Mouse (Mus musculus): Measurements from ENCODE around the gene Ksr2. TPM values are rescaled to one million over a fixed set of nuclear protein-coding genes. Genes with fewer than 3 reads are reported as not detected.

Ksr2 gene
- total and polyA plus RNA-seq, 3 experiments = 0.36 to 1.3 (median 1.2) TPM

DNA sequence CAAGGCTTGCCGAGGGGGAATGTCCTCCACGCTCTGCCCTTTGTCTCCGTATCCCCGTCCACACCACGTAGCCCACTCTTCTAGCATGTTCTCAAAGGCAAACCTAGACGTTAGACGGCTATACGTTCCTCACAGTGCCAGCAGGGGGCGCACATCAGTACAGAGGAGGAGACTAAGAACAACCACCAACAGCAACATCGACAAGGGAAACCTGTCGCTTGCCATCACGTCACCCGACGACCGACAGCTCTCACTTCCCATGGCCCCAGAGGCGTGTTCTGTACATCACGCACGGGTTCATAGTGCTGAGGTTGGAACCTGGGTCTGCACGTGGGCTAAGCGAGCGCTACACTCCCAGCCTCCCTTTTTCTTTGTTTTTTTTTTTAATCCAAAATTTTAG, 83.3 kb downstream of the Ksr2 start:
- H3K4me1 ChIP-seq (ENCODE audit: control insufficient read depth in 1 of 2, insufficient read depth in 2 of 2) = peaks cover 9 to 17% of the 10 kb centered on the region in 2 experiments
- H3K79me2 ChIP-seq (replicated peaks; ENCODE audit: control insufficient read depth, extremely low read depth, insufficient read depth, poor library complexity, severe bottlenecking) = no peaks in the 10 kb centered on the region
- H3K9me3 ChIP-seq (replicated peaks; ENCODE audit: low read length) = peaks cover 6% of the 10 kb centered on the region
- no peak overlapping the region for H3K9ac ChIP-seq (ENCODE audit: insufficient read depth, low read depth)
- no peak overlapping the region for H3K4me3 ChIP-seq (replicated peaks in 1 of 3; ENCODE audit: low read depth in 2 of 3, low read length in 2 of 3, poor library complexity in 1 of 3)
- no peaks in the 10 kb centered on the region for H3K27me3 ChIP-seq (replicated peaks)
- peak; percentile 31 for DNase-seq (ENCODE audit: extremely low read depth)
- peaks cover 4 to 14% of the 10 kb centered on the region in 2 experiments for H3K36me3 ChIP-seq (replicated peaks in 1 of 2; ENCODE audit: control insufficient read depth in 1 of 2, insufficient read depth in 1 of 2, low read length in 1 of 2)
- in situ Hi-C loops (cut with MboI; ENCODE audit: low pct_ligation_motif_present, low pct_unique_long_range_greater_than_20kb, low sequenced_read_pairs) (no loop called here), dilution Hi-C loops (cut with MboI; ENCODE audit: extremely low pct_ligation_motif_present, extremely low pct_unique_long_range_greater_than_20kb, low sequenced_read_pairs) (no loop called here)
- peak; percentile 24 to 51; a peak in 2 of 4 replicates for TF ChIP-seq CTCF (conservative IDR thresholded peaks at IDR 0.05 in 1 of 2, IDR thresholded peaks at IDR 0.05 in 1 of 2; ENCODE audit: low read depth in 2 of 2, low read length in 2 of 2)
- no peak for TF ChIP-seq USF2 (conservative IDR thresholded peaks at IDR 0.05; ENCODE audit: low read depth, low read length)
- H3K4me2 ChIP-seq (ENCODE audit: insufficient read depth, low read depth, poor library complexity, severe bottlenecking) = no peak overlapping the region
- H3K27ac ChIP-seq (ENCODE audit: insufficient read depth, low read depth) = no peak overlapping the region

DNA sequence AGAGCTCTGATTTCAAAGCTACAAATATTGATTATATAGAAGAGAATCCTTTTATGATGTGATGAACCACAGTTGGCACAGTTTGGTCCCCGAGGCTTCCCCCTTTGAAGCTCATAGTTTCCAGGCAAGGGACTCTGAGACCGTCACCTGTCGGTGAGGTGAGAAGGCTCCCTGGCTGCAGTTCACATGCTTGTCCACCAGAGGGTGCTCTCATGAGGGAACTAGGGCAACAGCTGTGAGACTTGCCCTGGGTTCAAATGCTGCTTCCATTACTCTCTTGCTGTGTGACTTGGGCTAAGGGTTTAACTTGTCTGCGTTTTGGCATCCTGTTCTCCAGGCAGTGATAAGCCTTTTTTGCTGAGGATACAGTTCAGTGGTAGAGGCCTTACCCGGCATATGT, 88.8 kb downstream of the Ksr2 start:
- no peak for TF ChIP-seq MAFK (IDR thresholded peaks at IDR 0.05; ENCODE audit: insufficient replicate concordance, low read length)
- peak; percentile 68 to 93 for TF ChIP-seq CTCF (conservative IDR thresholded peaks at IDR 0.05 in 1 of 2, IDR thresholded peaks at IDR 0.05 in 1 of 2; ENCODE audit: low read depth in 2 of 2, low read length in 2 of 2)
- TF ChIP-seq SMC3 (IDR thresholded peaks at IDR 0.05; ENCODE audit: low read depth, low read length) = peak; percentile 17; the same call in 1 of the 2 replicates
- no peak overlapping the region for H3K4me2 ChIP-seq (ENCODE audit: insufficient read depth, low read depth, poor library complexity, severe bottlenecking)
- H3K27me3 ChIP-seq (replicated peaks) = no peaks in the 10 kb centered on the region
- peaks cover 4% of the 10 kb centered on the region for H3K9me3 ChIP-seq (replicated peaks; ENCODE audit: low read length)
- peak; percentile 26 for DNase-seq (ENCODE audit: extremely low read depth)
- H3K4me1 ChIP-seq (ENCODE audit: control insufficient read depth in 1 of 2, insufficient read depth in 2 of 2) = peaks cover 0 to 11% of the 10 kb centered on the region in 2 experiments; a peak in 2 of 4 replicates
- peaks cover 8 to 14% of the 10 kb centered on the region in 2 experiments for H3K36me3 ChIP-seq (replicated peaks in 1 of 2; ENCODE audit: control insufficient read depth in 1 of 2, insufficient read depth in 1 of 2, low read length in 1 of 2)
- no peak overlapping the region for H3K9ac ChIP-seq (ENCODE audit: insufficient read depth, low read depth)
- no peak overlapping the region for H3K27ac ChIP-seq (ENCODE audit: insufficient read depth, low read depth)
- H3K4me3 ChIP-seq (replicated peaks in 1 of 3; ENCODE audit: low read depth in 2 of 3, low read length in 2 of 3, poor library complexity in 1 of 3) = no peak overlapping the region
- H3K79me2 ChIP-seq (replicated peaks; ENCODE audit: control insufficient read depth, extremely low read depth, insufficient read depth, poor library complexity, severe bottlenecking) = no peaks in the 10 kb centered on the region
- in situ Hi-C loops (cut with MboI; ENCODE audit: low pct_ligation_motif_present, low pct_unique_long_range_greater_than_20kb, low sequenced_read_pairs) (no loop called here), dilution Hi-C loops (cut with MboI; ENCODE audit: extremely low pct_ligation_motif_present, extremely low pct_unique_long_range_greater_than_20kb, low sequenced_read_pairs) (no loop called here)

GRCm38 (mm10) chr5:117504431-117504830, 90.6 kb downstream of the Ksr2 start:
- dilution Hi-C loops (cut with MboI; ENCODE audit: extremely low pct_ligation_motif_present, extremely low pct_unique_long_range_greater_than_20kb, low sequenced_read_pairs) = no loop called here
- Histone ChIP-seq H3K4me3 (replicated peaks in 1 of 3; ENCODE audit: low read depth in 2 of 3, low read length in 2 of 3, poor library complexity in 1 of 3) (no peak overlapping the region), H3K27ac (ENCODE audit: insufficient read depth, low read depth) (no peak overlapping the region)

More at GRCm38 (mm10) chr5:117504431-117504830, 90.6 kb downstream of the Ksr2 start:
- in situ Hi-C loops (cut with MboI; ENCODE audit: low pct_ligation_motif_present, low pct_unique_long_range_greater_than_20kb, low sequenced_read_pairs) = no loop called here
- Histone ChIP-seq H3K4me2 (ENCODE audit: insufficient read depth, low read depth, poor library complexity, severe bottlenecking) (no peak overlapping the region), H3K79me2 (replicated peaks; ENCODE audit: control insufficient read depth, extremely low read depth, insufficient read depth, poor library complexity, severe bottlenecking) (no peaks in the 10 kb centered on the region), H3K27me3 (replicated peaks) (no peaks in the 10 kb centered on the region), H3K9ac (ENCODE audit: insufficient read depth, low read depth) (no peak overlapping the region), H3K4me1 (ENCODE audit: control insufficient read depth in 1 of 2, insufficient read depth in 2 of 2) (peaks cover 0 to 13% of the 10 kb centered on the region in 2 experiments; a peak in 2 of 4 replicates), H3K36me3 (replicated peaks in 1 of 2; ENCODE audit: control insufficient read depth in 1 of 2, insufficient read depth in 1 of 2, low read length in 1 of 2) (peaks cover 8 to 14% of the 10 kb centered on the region in 2 experiments), H3K9me3 (replicated peaks; ENCODE audit: low read length) (peaks cover 4% of the 10 kb centered on the region)
- TF ChIP-seq CTCF (conservative IDR thresholded peaks at IDR 0.05 in 1 of 2, IDR thresholded peaks at IDR 0.05 in 1 of 2; ENCODE audit: low read depth in 2 of 2, low read length in 2 of 2) = peak; percentile 37 to 65; a peak in 3 of 4 replicates
- TF ChIP-seq ZC3H11A (IDR thresholded peaks at IDR 0.05; ENCODE audit: low read depth, low read length) = no peak
- peak; percentile 26 for TF ChIP-seq SMC3 (IDR thresholded peaks at IDR 0.05; ENCODE audit: low read depth, low read length)
- peak; percentile 50 for TF ChIP-seq RAD21 (IDR thresholded peaks at IDR 0.05; ENCODE audit: low read depth, low read length)
- DNase-seq (ENCODE audit: extremely low read depth) = peak; percentile 26
